8 mouse cellular contexts compared by ENCODE assay signal in the genomic region with DNA sequence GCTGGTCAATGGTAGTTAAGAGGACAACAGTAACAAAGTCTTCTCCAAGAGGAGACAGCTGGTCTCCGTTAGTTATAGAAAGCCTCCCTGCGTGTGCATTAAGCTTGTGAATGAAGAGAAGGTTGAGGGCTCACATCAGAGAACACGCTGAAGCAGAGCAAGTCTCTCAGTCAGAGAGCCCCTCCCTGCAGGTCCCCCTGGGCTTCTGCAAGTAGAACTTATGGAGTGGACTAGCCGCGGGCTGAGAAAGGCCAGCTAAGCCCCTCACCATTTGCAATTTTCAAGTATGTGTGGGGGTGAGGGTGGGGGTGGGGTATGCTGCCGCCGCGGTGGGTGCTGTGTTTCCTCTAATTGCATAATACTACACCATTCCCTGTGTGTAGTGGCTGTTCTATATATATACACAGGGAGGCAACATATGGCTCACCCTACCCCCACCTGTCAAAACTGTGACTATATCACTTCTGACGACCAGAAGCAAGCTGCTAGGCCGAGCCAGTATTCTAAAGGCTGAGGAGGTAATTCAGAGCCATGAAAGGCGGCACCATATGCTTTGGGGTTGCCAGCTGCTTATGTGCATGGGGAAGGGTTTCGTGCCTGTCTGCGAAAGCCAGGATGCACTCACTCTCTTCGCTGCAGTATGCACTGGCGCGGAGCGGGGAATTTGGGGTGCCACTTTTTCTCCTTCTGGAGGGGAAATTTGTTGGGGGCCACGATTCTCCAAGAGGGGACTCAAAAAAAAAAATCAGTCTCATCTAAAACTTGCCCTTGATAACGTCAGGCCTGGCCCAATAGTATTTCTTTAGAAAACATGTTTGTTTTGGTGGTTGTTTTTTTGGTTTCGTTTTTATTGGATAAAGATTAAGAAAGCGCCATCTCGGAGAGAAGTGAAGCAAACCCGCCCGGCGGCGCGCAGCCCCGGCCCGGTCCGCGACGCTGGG. TPM values are rescaled to one million over a fixed set of nuclear protein-coding genes. Genes with fewer than 3 reads are reported as not detected.
DNase-seq lines count a peak whose midpoint lies in the region; ATAC-seq and TF ChIP-seq lines count a peak whose summit lies in the region.

No protein-coding gene starts in this region.

- H3K4me3 ChIP-seq in megakaryocyte, embryonic 14.5 days (replicated peaks): peak overlapping the region; percentile 92
- peak overlapping the region; percentile 59 for H3K4me3 ChIP-seq in embryonic facial prominence, embryonic 12.5 days
- H3K4me3 ChIP-seq in hindbrain, postnatal 0 days (ENCODE audit: low read length): peak overlapping the region; percentile 49
- H3K4me3 ChIP-seq in limb, embryonic 13.5 days: peak overlapping the region; percentile 63

- peak overlapping the region; percentile 54 for H3K9ac ChIP-seq in embryonic facial prominence, embryonic 12.5 days
- H3K9ac ChIP-seq in hindbrain, postnatal 0 days (replicated peaks; ENCODE audit: low read length): peak overlapping the region; percentile 54
- H3K9ac ChIP-seq in limb, embryonic 13.5 days: peak overlapping the region; percentile 61

- 13% methylated on average over 32 of the region's 32 CpGs for WGBS in embryonic facial prominence, embryonic 12.5 days
- WGBS in hindbrain, postnatal 0 days: 11% methylated on average over 32 of the region's 32 CpGs
- WGBS in limb, embryonic 13.5 days: 9% methylated on average over 32 of the region's 32 CpGs

- H3K4me1 ChIP-seq in megakaryocyte, embryonic 14.5 days: peaks cover 10% of the 10 kb centered on the region; the same call in 1 of the 2 replicates
- H3K4me1 ChIP-seq in embryonic facial prominence, embryonic 12.5 days: peaks cover 13% of the 10 kb centered on the region
- 0 out of 2 replicates have a peak, but pooled peaks cover 4% of the 10 kb centered on the region for H3K4me1 ChIP-seq in hindbrain, postnatal 0 days (ENCODE audit: insufficient read depth, low read length)
- peaks cover 17% of the 10 kb centered on the region for H3K4me1 ChIP-seq in limb, embryonic 13.5 days

- H3K9me3 ChIP-seq in megakaryocyte, embryonic 14.5 days: peaks cover 39% of the 10 kb centered on the region
- no peaks in the 10 kb centered on the region for H3K9me3 ChIP-seq in embryonic facial prominence, embryonic 12.5 days
- H3K9me3 ChIP-seq in hindbrain, postnatal 0 days (ENCODE audit: low read length): no peaks in the 10 kb centered on the region
- peaks cover 8% of the 10 kb centered on the region; the same call in 1 of the 2 replicates for H3K9me3 ChIP-seq in limb, embryonic 13.5 days

- H3K4me2 ChIP-seq in embryonic facial prominence, embryonic 12.5 days (replicated peaks): peak overlapping the region; percentile 99
- H3K4me2 ChIP-seq in hindbrain, postnatal 0 days (ENCODE audit: low read depth, low read length): peak overlapping the region; percentile 84
- H3K4me2 ChIP-seq in limb, embryonic 13.5 days (replicated peaks): peak overlapping the region; percentile 99

- no peak for TF ChIP-seq CTCF in hindbrain, postnatal 0 days (IDR thresholded peaks at IDR 0.05; ENCODE audit: low read depth)

- peak; percentile 72 for DNase-seq in hindbrain, postnatal 0 days (ENCODE audit: low spot score)
- peak; percentile 27 for DNase-seq in retina, postnatal 7 days (ENCODE audit: low read depth, low spot score)
- no peak for DNase-seq in urinary bladder, postnatal 14 days (ENCODE audit: low spot score)
- no peak for DNase-seq in adrenal gland, postnatal 4 days (ENCODE audit: low spot score in 2 of 2)

- no peak for ATAC-seq in megakaryocyte, adult 5-6 weeks (ENCODE audit: poor library complexity, severe bottlenecking)
- peak; percentile 63; the same call in 1 of the 2 replicates for ATAC-seq in embryonic facial prominence, embryonic 12.5 days (ENCODE audit: insufficient number of reproducible peaks, insufficient read depth, low FRiP score, low TSS enrichment)
- ATAC-seq in hindbrain, postnatal 0 days: peak; percentile 78
- peak; percentile 68 for ATAC-seq in limb, embryonic 13.5 days (ENCODE audit: low FRiP score, low read depth)

- H3K27ac ChIP-seq in embryonic facial prominence, embryonic 12.5 days: no peak overlapping the region
- peak overlapping the region; percentile 82 for H3K27ac ChIP-seq in hindbrain, postnatal 0 days
- no peak overlapping the region for H3K27ac ChIP-seq in limb, embryonic 13.5 days

- peaks cover 48% of the 10 kb centered on the region for H3K27me3 ChIP-seq in megakaryocyte, embryonic 14.5 days (replicated peaks)
- H3K27me3 ChIP-seq in embryonic facial prominence, embryonic 12.5 days: peaks cover 63% of the 10 kb centered on the region
- H3K27me3 ChIP-seq in hindbrain, postnatal 0 days (ENCODE audit: insufficient read depth, low read length): no peaks in the 10 kb centered on the region
- H3K27me3 ChIP-seq in limb, embryonic 13.5 days: peaks cover 72% of the 10 kb centered on the region

- H3K36me3 ChIP-seq in megakaryocyte, embryonic 14.5 days (replicated peaks; ENCODE audit: low read length): peaks cover 2% of the 10 kb centered on the region
- H3K36me3 ChIP-seq in embryonic facial prominence, embryonic 12.5 days: no peaks in the 10 kb centered on the region
- no peaks in the 10 kb centered on the region for H3K36me3 ChIP-seq in hindbrain, postnatal 0 days (ENCODE audit: insufficient read depth, low read length)
- no peaks in the 10 kb centered on the region for H3K36me3 ChIP-seq in limb, embryonic 13.5 days

RNA-seq across cellular contexts. Expression of a gene that starts 52.5 kb away (rescaled TPM):
- 3.4 and 4.7 TPM in 2 replicates for polyA plus RNA-seq in megakaryocyte, embryonic 14.5 days (2012; ENCODE audit: insufficient read depth, low replicate concordance)
- total RNA-seq in megakaryocyte, adult 5-6 weeks (2015): 1.6 and 3.6 TPM in 2 replicates
- total RNA-seq in megakaryocyte, adult 5-6 weeks (2017): 1.1 and 2.3 TPM in 2 replicates
- polyA plus RNA-seq in embryonic facial prominence, embryonic 12.5 days (2016; fragmentation: Nextera tagmentation; extraction: Ambion mirVana): 0.45 and 0.55 TPM in 2 replicates
- total RNA-seq in hindbrain, postnatal 0 days (2014; rRNA removed): 12.8 and 19.5 TPM in 2 replicates
- polyA plus RNA-seq in hindbrain, postnatal 0 days (2015; fragmentation: Nextera tagmentation; extraction: Ambion mirVana): 2.5 and 2.6 TPM in 2 replicates
- polyA plus RNA-seq in limb, embryonic 13.5 days (2015; fragmentation: Nextera tagmentation; extraction: Ambion mirVana): 0.15 TPM in 1 of 2 replicates, not detected in the other
- under 1 TPM; 0.20 to 0.64 TPM for total RNA-seq in adrenal gland, postnatal 4 days (2021)

Comparison
In these comparisons a context has a peak if more than half of its experiments do, and no peak if none do; other contexts are left out.
1. DNase-seq: peak in hindbrain, postnatal 0 days (single experiment) and retina, postnatal 7 days (single experiment); none in urinary bladder, postnatal 14 days (single experiment) and adrenal gland, postnatal 4 days (0 of 2).
2. Peak in every context shown above with its lines, with median percentiles within 50 percentile points of each other: H3K4me3 ChIP-seq, H3K4me2 ChIP-seq and H3K9ac ChIP-seq.